Mouse (Mus musculus): ENCODE data around the gene Rnf13.

The Rnf13 gene

DNA sequence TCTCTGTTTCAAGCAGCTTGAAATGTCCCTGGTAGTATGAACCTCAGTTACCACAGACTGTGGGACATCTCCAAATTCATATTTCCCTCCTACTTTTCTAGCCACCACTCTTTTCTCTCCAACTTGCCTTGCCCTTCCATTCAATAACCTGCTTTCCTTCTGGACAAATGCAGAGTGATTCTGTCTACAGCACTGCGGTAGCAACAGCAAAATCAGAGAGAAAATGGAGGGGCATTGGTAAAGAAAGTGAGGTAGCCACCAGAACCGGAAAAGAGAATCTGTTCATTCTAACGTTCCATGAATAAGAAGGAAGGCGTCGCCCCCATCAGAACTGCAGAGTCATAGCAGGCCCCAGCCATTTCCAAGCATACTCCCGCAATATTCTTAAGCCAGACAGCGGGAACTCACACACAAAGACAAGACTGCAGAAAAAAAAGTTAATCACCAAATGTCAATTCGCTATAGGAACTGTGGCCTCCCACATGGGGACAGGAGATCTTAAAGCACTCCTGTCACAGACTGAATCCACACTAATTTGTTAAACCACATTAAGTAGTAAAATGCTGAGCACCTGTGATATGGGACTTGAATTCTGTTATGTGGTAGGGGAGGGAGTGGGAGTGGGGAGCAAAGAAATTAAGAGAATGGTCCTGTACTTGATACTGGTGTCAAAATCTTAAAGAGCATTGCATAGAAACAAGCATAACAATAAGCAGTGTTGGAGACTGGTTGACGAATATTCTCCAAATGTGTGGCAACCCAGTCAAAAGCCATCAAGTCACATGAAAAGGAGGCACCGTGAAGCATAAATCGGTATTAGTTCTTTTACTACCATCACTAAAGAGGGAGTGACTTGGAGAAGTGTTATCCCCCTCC is 110.2 kb downstream of the Rnf13 start:
- no peak for DNase-seq (ENCODE audit: low read depth, low spot score)

DNA sequence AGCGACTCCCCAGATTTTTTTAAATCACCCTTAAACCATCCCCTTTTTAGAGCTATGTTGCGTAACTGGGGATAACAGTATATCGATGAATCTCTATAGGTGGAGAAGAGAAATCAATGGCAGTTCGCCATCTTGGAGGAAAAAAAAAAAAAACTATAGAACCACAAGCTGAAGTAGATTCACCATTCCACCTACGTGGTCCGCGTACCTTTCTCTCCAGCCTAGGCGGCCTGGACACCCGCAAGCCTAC is 110.7 kb downstream of the Rnf13 start:
- DNase-seq (ENCODE audit: low read depth, low spot score), result peak; percentile 29

DNA sequence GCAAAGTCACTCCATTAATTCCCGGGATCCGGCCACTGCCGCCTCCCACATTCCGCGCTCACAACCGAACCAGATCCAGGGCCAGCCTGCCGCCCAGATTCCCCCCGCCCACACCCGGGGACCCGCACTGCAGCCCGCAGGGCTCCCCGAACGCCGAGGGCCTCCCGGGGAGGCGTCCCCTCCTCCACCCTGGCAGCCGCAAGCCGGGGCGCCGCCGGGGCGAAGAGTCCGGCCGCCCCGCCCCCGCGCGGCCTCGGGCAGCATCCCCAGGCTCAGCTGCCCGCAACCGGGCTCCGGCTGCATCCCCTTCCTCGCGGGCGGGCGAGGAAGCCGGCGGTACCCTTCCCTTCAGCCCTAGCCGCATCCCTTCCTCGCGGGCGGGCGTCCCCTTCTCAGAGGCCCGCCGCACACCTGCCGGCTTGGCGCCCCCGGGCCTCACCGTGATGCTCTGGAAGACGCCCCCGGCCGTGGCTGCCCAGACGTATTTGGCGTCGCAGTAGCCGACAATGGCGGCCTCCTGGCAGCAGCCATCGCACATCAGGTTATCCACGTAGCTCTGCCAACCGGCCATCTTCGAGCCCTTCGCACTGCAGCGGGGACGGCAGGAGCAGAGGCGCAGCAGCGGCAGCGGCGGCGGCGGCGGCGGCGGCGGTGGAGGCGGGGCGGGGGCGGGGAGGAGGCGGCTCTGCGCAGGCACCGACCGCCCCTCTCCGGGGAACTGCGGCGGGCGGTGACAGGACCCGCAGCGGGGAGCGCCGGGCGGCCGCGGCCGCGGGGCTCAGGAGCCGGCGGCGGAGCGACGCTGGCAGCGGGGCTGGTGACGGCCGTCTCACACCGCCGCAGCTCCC is 111.3 kb downstream of the Rnf13 start:
- DNase-seq (ENCODE audit: low read depth, low spot score), result peak; percentile 39

DNA sequence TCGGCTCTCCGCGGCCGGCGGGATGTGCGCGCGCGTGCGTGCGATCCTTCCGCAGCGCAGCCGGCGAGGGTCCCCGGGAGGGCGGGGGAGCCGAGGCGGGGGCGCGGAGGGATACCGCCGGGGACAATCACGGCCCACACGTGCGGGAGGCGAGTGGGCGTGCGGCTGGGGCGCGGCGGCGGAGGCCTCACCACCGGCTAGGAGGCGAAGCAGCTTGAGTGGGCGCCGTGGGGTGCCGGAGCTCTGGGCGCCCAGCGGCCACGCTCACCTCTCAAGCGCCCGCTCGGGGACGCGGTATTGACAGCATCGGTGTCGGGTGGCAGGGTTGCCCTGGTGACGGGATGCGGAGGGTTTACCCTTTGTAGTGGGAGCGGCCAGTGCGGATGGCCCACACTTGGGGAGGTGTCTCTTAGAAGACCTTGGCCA is 111.9 kb downstream of the Rnf13 start, which contains the start of gene Pfn2:
Gene Pfn2, minus strand, starts transcription at position 320 of the 426 bp plus-strand sequence.
- peak; percentile 42 for DNase-seq (ENCODE audit: low read depth, low spot score)

DNA sequence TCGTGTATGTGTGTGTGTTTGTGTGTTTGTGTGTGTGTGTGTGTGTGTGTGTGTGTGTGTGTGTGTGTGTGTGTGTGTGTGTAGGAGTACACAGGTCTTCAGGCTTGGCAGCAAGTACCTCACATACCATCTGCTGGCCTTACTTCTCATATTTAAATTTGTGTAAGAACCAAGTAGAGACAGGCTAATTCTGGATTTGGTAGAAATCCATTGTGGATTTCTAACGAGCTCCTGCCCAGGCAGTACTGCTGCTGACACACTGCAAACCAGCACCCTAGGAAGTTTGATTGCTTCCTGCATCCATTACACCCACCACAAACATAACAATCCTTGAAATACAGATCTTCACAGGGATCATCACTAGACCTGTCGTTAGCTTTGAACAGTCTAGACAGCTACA is 147.1 kb downstream of the Rnf13 start:
- no peak for DNase-seq (ENCODE audit: low read depth, low spot score)

Data from WW6 (cell line).